11 mouse cellular contexts compared by ENCODE assay signal in the genomic region with DNA sequence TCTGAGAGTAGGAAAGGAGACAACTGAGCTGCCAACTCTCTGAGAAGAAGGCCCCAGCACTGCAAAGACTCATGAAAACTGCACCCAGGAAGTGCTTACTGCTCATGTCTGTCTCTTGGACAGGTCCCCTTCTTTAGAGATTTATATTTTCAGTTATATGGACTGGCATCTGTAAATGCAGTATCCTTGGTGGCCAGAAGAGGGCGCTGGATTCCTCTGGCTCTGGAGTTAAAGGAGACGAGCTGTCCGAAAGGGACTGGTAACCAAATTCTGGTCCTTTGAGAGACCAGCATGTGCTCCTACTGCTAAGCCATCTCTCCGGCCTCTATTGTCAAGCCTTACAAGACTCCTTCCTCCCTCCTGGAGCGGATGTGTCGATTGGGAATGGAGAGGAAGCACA. TPM values are rescaled to one million over a fixed set of nuclear protein-coding genes. Genes with fewer than 3 reads are reported as not detected.
DNase-seq lines count a peak whose midpoint lies in the region; ATAC-seq and TF ChIP-seq lines count a peak whose summit lies in the region.
"Had no signal": no experiment of that assay in that cellular context is flagged by ENCODE, and none has a peak within 500 bp of the region (broad histone marks: within the 10 kb centered on the region; RNA-seq: fewer than 3 reads in every experiment).

No protein-coding gene starts in this region.

- no peak overlapping the region for H3K27ac ChIP-seq in forebrain, embryonic 10.5 days
- H3K27ac ChIP-seq in forebrain, embryonic 16.5 days (ENCODE audit: low read length): no peak overlapping the region
- H3K27ac ChIP-seq in midbrain, postnatal 0 days (ENCODE audit: low read depth, low read length): no peak overlapping the region
- no peak overlapping the region for H3K27ac ChIP-seq in midbrain, embryonic 15.5 days
- H3K27ac ChIP-seq: embryonic facial prominence, embryonic 15.5 days; hindbrain, embryonic 15.5 days had no signal

- no peak overlapping the region for H3K4me2 ChIP-seq in forebrain, embryonic 16.5 days (ENCODE audit: low read length)
- no peak overlapping the region for H3K4me2 ChIP-seq in midbrain, postnatal 0 days (ENCODE audit: low read depth, low read length, poor library complexity, severe bottlenecking)
- H3K4me2 ChIP-seq in midbrain, embryonic 15.5 days: no peak overlapping the region
- H3K4me2 ChIP-seq: embryonic facial prominence, embryonic 15.5 days; hindbrain, embryonic 15.5 days had no signal

- H3K36me3 ChIP-seq in forebrain, embryonic 10.5 days (replicated peaks): no peaks in the 10 kb centered on the region
- H3K36me3 ChIP-seq in forebrain, embryonic 16.5 days (ENCODE audit: control insufficient read depth, insufficient read depth): no peaks in the 10 kb centered on the region
- H3K36me3 ChIP-seq in midbrain, postnatal 0 days (ENCODE audit: insufficient read depth, low read length): no peaks in the 10 kb centered on the region
- no peaks in the 10 kb centered on the region for H3K36me3 ChIP-seq in midbrain, embryonic 15.5 days (replicated peaks)
- H3K36me3 ChIP-seq: embryonic facial prominence, embryonic 15.5 days; hindbrain, embryonic 15.5 days had no signal

- ATAC-seq in forebrain, embryonic 16.5 days: no peak
- ATAC-seq in midbrain, postnatal 0 days (ENCODE audit: low FRiP score): no peak
- no peak for ATAC-seq in midbrain, embryonic 15.5 days (replicated peaks)
- 0 out of 2 replicates have a peak, but pooled peaks have one; percentile 40 for ATAC-seq in erythroid progenitor cell, adult 5-6 weeks (replicated peaks; ENCODE audit: low FRiP score, poor library complexity, severe bottlenecking)

- DNase-seq in forebrain, embryonic 10.5 days (ENCODE audit: extremely low spot score, low spot score): peak; percentile 50
- no peak for DNase-seq in midbrain, postnatal 0 days (ENCODE audit: low spot score)
- peak; percentile 52 for DNase-seq in thymus, postnatal 25 days
- no peak for DNase-seq in heart, adult 11 months
- no peak for DNase-seq in Muller cell, postnatal 12 days (ENCODE audit: inconsistent ontology term)
- DNase-seq: right cerebral cortex, postnatal 14 days had no signal

- H3K4me1 ChIP-seq in forebrain, embryonic 10.5 days: 0 out of 2 replicates have a peak, but pooled peaks cover 4% of the 10 kb centered on the region
- H3K4me1 ChIP-seq in forebrain, embryonic 16.5 days (replicated peaks; ENCODE audit: control insufficient read depth, insufficient read depth, low read length): no peaks in the 10 kb centered on the region
- no peaks in the 10 kb centered on the region for H3K4me1 ChIP-seq in midbrain, postnatal 0 days (ENCODE audit: insufficient read depth, low read length)
- no peaks in the 10 kb centered on the region for H3K4me1 ChIP-seq in midbrain, embryonic 15.5 days
- H3K4me1 ChIP-seq: embryonic facial prominence, embryonic 15.5 days; hindbrain, embryonic 15.5 days had no signal

- peak; percentile 63 for TF ChIP-seq CTCF in midbrain, postnatal 0 days (IDR thresholded peaks at IDR 0.05)

- no peak overlapping the region for H3K4me3 ChIP-seq in forebrain, embryonic 10.5 days
- H3K4me3 ChIP-seq in forebrain, embryonic 16.5 days (replicated peaks; ENCODE audit: low read length): no peak overlapping the region
- no peak overlapping the region for H3K4me3 ChIP-seq in midbrain, postnatal 0 days (ENCODE audit: low read depth, low read length)
- no peak overlapping the region for H3K4me3 ChIP-seq in midbrain, embryonic 15.5 days
- H3K4me3 ChIP-seq: embryonic facial prominence, embryonic 15.5 days; hindbrain, embryonic 15.5 days had no signal

- H3K27me3 ChIP-seq in forebrain, embryonic 10.5 days (ENCODE audit: poor library complexity, severe bottlenecking): peaks cover 6% of the 10 kb centered on the region; the same call in 1 of the 2 replicates
- no peaks in the 10 kb centered on the region for H3K27me3 ChIP-seq in forebrain, embryonic 16.5 days (replicated peaks; ENCODE audit: control insufficient read depth, insufficient read depth, low read length)
- no peaks in the 10 kb centered on the region for H3K27me3 ChIP-seq in midbrain, postnatal 0 days (ENCODE audit: insufficient read depth, low read length)
- no peaks in the 10 kb centered on the region for H3K27me3 ChIP-seq in midbrain, embryonic 15.5 days (replicated peaks)
- H3K27me3 ChIP-seq: embryonic facial prominence, embryonic 15.5 days; hindbrain, embryonic 15.5 days had no signal

- WGBS in forebrain, embryonic 10.5 days: 44% methylated on average over 6 of the region's 6 CpGs
- WGBS in forebrain, embryonic 16.5 days: 44% methylated on average over 6 of the region's 6 CpGs
- 42% methylated on average over 6 of the region's 6 CpGs for WGBS in midbrain, postnatal 0 days
- 44% methylated on average over 6 of the region's 6 CpGs for WGBS in midbrain, embryonic 15.5 days

- H3K9me3 ChIP-seq in forebrain, embryonic 10.5 days: no peaks in the 10 kb centered on the region; the same call in 1 of the 2 replicates
- H3K9me3 ChIP-seq in forebrain, embryonic 16.5 days (ENCODE audit: control insufficient read depth, low read length): no peaks in the 10 kb centered on the region
- H3K9me3 ChIP-seq in midbrain, postnatal 0 days (ENCODE audit: low read length): no peaks in the 10 kb centered on the region
- H3K9me3 ChIP-seq in midbrain, embryonic 15.5 days: no peaks in the 10 kb centered on the region
- H3K9me3 ChIP-seq: embryonic facial prominence, embryonic 15.5 days; hindbrain, embryonic 15.5 days had no signal

- H3K9ac ChIP-seq in forebrain, embryonic 16.5 days (replicated peaks; ENCODE audit: low read depth, low read length): no peak overlapping the region
- no peak overlapping the region for H3K9ac ChIP-seq in midbrain, postnatal 0 days (replicated peaks; ENCODE audit: low read length, poor library complexity, severe bottlenecking)
- H3K9ac ChIP-seq in midbrain, embryonic 15.5 days: no peak overlapping the region
- H3K9ac ChIP-seq: embryonic facial prominence, embryonic 15.5 days; hindbrain, embryonic 15.5 days had no signal

RNA-seq across cellular contexts. Expression of a gene that starts 26.9 kb away (rescaled TPM):
- 3.1 and 3.4 TPM in 2 replicates for polyA plus RNA-seq in forebrain, embryonic 10.5 days (2016; fragmentation: Nextera tagmentation; extraction: Ambion mirVana)
- polyA plus RNA-seq in forebrain, embryonic 16.5 days (2015; fragmentation: Nextera tagmentation; extraction: Ambion mirVana): 2.2 and 2.7 TPM in 2 replicates
- total RNA-seq in midbrain, postnatal 0 days (2014; rRNA removed): 57.3 and 82.4 TPM in 2 replicates
- polyA plus RNA-seq in midbrain, postnatal 0 days (2015; fragmentation: Nextera tagmentation; extraction: Ambion mirVana): 3.9 and 5.3 TPM in 2 replicates
- 3.5 and 4.2 TPM in 2 replicates for polyA plus RNA-seq in midbrain, embryonic 15.5 days (2015; fragmentation: Nextera tagmentation; extraction: Ambion mirVana)
- 32.7 and 36.0 TPM in 2 replicates for total RNA-seq in erythroid progenitor cell, adult 5-6 weeks (2015; ENCODE audit: low replicate concordance)
- total RNA-seq in erythroid progenitor cell, adult 5-6 weeks (2017; ENCODE audit: low replicate concordance): 11.4 and 12.5 TPM in 2 replicates

RNA-seq across cellular contexts. Expression of a gene that starts 28.9 kb away (rescaled TPM):
- 17.5 and 20.1 TPM in 2 replicates for polyA plus RNA-seq in forebrain, embryonic 10.5 days (2016; fragmentation: Nextera tagmentation; extraction: Ambion mirVana)
- 17.5 and 19.1 TPM in 2 replicates for polyA plus RNA-seq in forebrain, embryonic 16.5 days (2015; fragmentation: Nextera tagmentation; extraction: Ambion mirVana)
- total RNA-seq in midbrain, postnatal 0 days (2014; rRNA removed): 16.1 and 19.4 TPM in 2 replicates
- polyA plus RNA-seq in midbrain, postnatal 0 days (2015; fragmentation: Nextera tagmentation; extraction: Ambion mirVana): 6.6 and 6.7 TPM in 2 replicates
- polyA plus RNA-seq in midbrain, embryonic 15.5 days (2015; fragmentation: Nextera tagmentation; extraction: Ambion mirVana): 15.4 and 16.9 TPM in 2 replicates
- 1.4 TPM in 1 of 2 replicates, not detected in the other for total RNA-seq in erythroid progenitor cell, adult 5-6 weeks (2015; ENCODE audit: low replicate concordance)
- total RNA-seq in erythroid progenitor cell, adult 5-6 weeks (2017; ENCODE audit: low replicate concordance): 7.1 and 8.1 TPM in 2 replicates

RNA-seq across cellular contexts. Expression of a gene that starts 55.2 kb away (rescaled TPM):
- polyA plus RNA-seq in forebrain, embryonic 10.5 days (2016; fragmentation: Nextera tagmentation; extraction: Ambion mirVana): 1.6 TPM in 2 replicates
- polyA plus RNA-seq in forebrain, embryonic 16.5 days (2015; fragmentation: Nextera tagmentation; extraction: Ambion mirVana): 0.63 and 0.73 TPM in 2 replicates
- 4.5 and 4.7 TPM in 2 replicates for total RNA-seq in midbrain, postnatal 0 days (2014; rRNA removed)
- 0.39 and 0.90 TPM in 2 replicates for polyA plus RNA-seq in midbrain, postnatal 0 days (2015; fragmentation: Nextera tagmentation; extraction: Ambion mirVana)
- 0.78 and 0.80 TPM in 2 replicates for polyA plus RNA-seq in midbrain, embryonic 15.5 days (2015; fragmentation: Nextera tagmentation; extraction: Ambion mirVana)
- 1.3 and 9.0 TPM in 2 replicates for total RNA-seq in erythroid progenitor cell, adult 5-6 weeks (2015; ENCODE audit: low replicate concordance)
- total RNA-seq in erythroid progenitor cell, adult 5-6 weeks (2017; ENCODE audit: low replicate concordance): 0.98 and 2.2 TPM in 2 replicates

Comparison
In these comparisons a context has a peak if more than half of its experiments do, and no peak if none do; other contexts are left out.
1. DNase-seq: peak in forebrain, embryonic 10.5 days (single experiment) and thymus, postnatal 25 days (single experiment); none in midbrain, postnatal 0 days (single experiment), heart, adult 11 months (single experiment) and Muller cell, postnatal 12 days (single experiment).